Mouse (Mus musculus): ENCODE measurements around the gene F2rl2. TPM values are rescaled to one million over a fixed set of nuclear protein-coding genes. Genes with fewer than 3 reads are reported as not detected.

F2rl2 gene
- total RNA-seq, 2 experiments from 2014 or later = 1.0 to 4.2 TPM

Other genes with a start within 250 kb of the F2rl2 start
- gene S100z, start 218.1 kb upstream of the F2rl2 start, total RNA-seq (2015; ENCODE audit: low replicate concordance) = not detected in 2 replicates
- gene S100z, start 218.1 kb upstream of the F2rl2 start, total RNA-seq (2017; ENCODE audit: low replicate concordance) = not detected in 2 replicates
- not detected in 2 replicates for gene F2rl1, start 171.6 kb upstream of the F2rl2 start, total RNA-seq (2015; ENCODE audit: low replicate concordance)
- 0.42 TPM in 1 of 2 replicates, not detected in the other for gene F2rl1, start 171.6 kb upstream of the F2rl2 start, total RNA-seq (2017; ENCODE audit: low replicate concordance)
- gene F2r, start 78.4 kb upstream of the F2rl2 start, total RNA-seq (2015; ENCODE audit: low replicate concordance) = 4.8 and 5.0 TPM in 2 replicates
- 1.4 and 3.3 TPM in 2 replicates for gene F2r, start 78.4 kb upstream of the F2rl2 start, total RNA-seq (2017; ENCODE audit: low replicate concordance)
- 16.9 and 22.2 TPM in 2 replicates for gene Iqgap2, start 195.1 kb downstream of the F2rl2 start, total RNA-seq (2015; ENCODE audit: low replicate concordance)
- gene Iqgap2, start 195.1 kb downstream of the F2rl2 start, total RNA-seq (2017; ENCODE audit: low replicate concordance) = 36.8 and 41.5 TPM in 2 replicates